Mouse (Mus musculus) lung, postnatal 4 days (tissue): Measurements from ENCODE around the gene Ttc14.

ENCODE experiments used
- DNase-seq, 2 experiments: peaks; one replicate each; pipeline ENCODE4 v3.0.0; 2021

Gene Ttc14

DNA sequence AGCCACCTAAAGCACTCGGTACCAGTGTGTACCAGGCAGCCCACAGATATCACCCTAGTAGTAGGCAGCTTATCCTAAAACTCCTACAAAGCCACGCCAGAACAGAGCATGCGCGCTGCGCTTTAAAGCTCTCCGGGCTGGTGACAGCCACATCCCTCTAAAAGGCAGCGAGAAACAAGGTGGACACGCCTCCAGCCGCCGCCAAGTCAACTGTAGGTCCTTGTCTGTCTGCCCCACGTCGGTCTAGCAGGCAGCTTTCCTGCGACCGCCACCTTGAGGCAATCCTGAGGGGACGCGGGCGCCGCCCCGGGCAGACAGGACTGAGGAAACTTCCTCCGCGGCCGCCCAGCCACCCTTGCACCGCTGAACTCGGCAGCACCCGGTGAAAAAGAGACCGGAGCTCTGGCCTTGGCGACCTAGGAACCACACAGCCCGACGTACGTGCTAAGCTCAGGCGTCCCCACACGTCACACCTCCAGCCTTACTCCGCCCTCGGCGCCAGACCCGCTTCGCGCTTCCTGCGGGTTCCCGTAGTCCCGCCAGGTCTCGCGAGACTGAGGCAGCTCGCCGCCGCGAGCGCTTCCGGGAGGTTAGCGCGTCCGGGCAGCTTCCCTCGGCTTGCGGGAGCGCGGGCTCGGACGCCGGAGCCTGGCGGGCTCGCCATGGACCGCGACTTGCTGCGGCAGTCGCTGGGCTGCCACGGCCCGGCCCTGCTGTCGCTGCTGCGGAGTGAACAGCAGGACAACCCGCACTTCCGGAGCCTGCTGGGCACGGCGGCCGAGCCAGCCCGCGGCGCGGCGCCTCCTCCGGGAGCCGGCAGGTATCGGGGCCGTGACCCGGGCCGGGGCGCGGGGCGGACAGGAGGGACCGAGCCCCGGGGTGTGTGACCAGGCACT is at the start of gene Ttc14:
TSS of gene Ttc14 (plus strand) at position 216 of the 896 bp plus-strand sequence.
- peak; percentile 98 to 99 for DNase-seq

DNA sequence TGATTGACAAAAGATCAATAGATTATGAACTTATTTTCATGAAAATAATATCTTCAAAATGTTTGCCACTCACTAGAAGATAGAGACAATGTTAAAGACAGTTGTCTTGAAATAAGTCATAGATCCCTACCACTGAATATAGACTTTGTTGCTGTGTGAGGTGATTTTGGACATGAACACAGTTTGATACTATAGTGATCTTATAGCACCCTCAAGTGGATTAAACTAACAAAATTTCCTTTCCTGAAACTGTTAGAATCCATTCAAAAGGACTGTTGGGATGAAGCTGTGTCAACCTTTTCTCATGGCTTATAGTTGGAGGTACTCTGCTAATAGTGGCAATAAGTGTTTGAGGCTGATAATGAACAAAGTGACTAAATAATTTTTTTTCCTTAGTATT is 8.7 kb upstream of the Ttc14 start:
- no peak for DNase-seq

DNA sequence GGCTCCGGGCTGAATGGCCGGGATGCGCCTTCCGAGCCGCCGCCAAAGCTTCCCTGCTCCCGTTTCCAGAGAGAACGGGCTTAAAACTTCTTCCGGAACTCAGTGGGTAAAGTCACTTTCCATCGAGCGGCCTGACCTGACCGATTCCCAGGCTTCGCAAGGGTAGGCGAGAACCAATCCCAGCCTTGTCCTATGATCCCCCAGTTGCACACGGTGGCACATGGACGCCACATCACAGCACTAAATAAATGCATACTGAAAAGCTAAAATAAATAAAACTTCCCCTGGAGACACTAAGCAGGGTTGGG is 835 bp downstream of the Ttc14 start:
- DNase-seq = no peak

DNA sequence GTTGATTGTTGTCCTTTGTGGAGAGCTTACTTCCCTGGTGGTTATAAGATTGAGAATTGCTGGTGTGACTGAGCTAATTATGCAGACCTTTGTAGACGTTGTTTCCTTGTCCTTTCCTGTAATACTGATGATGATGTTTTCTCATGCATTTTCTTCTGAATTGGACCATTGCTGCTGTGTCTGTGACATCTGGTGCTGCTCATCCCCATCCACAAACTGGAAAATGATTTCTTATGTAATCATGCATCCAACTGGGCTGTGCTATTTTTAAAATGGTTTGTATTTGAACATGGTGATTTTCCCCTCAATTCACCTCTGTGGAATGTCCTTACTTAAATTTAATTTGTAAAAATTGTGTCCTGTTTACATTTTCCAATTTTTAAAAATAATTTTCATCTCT is 7.5 kb downstream of the Ttc14 start:
- no peak for DNase-seq

DNA sequence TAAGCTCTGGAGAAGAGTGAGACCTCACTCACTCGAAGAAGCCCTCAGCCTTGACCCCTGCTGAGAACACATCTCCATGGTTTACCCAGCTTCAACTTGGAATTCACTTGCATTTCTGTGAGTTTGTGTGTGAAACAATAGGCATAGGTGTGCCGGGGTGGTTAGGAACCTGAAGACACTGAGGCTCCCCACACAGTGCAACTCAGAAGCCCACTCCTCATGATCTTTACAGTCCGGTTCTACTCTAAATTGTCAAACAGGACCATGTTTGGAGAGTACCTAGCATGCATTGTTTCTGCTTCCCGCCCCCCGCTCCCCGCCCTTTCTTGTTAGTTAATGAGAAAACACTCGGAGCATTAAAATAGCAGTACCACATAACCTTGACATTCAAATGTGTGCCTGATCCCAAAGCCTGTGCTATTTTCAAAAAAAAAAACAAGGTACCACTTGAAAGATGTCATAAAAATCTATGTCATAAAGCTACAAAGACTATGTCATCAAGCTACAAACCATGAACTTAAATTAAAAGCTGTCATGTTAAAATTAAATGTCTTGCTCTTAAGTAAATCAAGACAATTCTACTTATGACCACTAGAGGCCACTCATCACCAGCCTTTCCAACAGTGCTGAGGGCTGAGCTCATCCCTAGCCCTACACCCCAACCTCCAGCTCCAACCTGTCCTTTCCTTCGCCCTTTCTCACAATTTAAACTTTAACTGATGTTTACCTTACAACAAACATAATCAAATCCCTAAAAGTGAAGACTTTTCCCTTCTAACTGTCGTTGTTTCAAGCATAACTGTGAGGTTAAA is 24.7 kb downstream of the Ttc14 start:
- DNase-seq = peak in 1 of 2 experiments; percentile 12

DNA sequence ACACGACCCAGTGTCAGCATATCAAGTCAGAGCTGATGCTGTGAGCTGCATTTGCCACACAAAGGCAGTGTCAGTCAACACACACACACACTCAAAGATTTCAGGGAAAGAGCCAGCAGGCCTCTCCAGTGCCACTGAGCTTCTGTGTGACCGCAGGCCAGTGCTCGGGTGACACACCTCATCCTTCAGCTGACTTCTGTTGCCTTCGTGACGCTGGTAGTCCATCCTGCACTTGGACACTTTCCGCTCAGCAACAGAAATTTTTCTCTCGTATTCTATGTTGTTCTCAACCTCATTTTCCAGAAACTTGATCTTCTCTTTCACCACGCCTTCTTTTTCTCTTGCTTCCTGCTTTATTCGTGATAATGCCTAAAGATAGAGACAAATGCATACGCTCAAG is 32.7 kb downstream of the Ttc14 start:
- no peak for DNase-seq

DNA sequence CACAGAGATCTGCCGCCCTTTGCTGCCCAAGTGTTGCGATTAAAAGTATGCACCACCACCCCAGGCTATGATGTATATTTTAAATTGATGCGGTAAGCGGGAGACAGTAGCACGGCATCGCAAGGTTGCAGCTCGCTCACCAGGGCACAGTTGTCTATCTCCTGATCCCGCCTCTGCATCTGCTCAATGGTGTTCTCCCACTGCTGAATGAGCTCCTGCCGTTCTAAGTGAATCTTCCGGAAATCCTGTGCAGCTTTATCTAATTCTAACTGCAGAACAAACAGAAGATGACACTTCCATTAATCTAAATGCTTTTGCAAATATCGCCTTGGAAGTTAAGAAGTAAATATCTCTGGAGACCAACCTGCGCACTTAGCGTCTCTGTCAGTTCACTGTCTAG is 36.9 kb downstream of the Ttc14 start:
- no peak for DNase-seq

DNA sequence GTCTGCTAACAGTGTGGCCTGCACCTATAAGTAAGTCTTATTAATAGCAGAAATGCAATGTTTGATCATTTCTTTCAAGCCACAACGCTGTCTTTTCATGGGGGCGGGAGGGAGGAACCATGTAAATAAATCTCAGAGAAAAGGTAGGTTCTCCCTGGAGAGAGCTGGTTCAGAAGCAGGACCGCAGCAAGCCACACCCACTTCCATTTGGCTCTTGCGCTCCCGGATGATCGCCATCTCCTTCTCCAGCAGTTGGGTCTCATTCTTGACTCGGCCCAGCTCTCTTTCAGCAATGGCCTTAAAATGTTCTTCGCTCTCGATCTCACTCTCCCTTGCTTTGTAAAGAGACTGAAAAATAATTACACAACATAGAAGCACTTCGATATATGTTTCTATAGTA is 39.2 kb downstream of the Ttc14 start:
- DNase-seq = no peak

DNA sequence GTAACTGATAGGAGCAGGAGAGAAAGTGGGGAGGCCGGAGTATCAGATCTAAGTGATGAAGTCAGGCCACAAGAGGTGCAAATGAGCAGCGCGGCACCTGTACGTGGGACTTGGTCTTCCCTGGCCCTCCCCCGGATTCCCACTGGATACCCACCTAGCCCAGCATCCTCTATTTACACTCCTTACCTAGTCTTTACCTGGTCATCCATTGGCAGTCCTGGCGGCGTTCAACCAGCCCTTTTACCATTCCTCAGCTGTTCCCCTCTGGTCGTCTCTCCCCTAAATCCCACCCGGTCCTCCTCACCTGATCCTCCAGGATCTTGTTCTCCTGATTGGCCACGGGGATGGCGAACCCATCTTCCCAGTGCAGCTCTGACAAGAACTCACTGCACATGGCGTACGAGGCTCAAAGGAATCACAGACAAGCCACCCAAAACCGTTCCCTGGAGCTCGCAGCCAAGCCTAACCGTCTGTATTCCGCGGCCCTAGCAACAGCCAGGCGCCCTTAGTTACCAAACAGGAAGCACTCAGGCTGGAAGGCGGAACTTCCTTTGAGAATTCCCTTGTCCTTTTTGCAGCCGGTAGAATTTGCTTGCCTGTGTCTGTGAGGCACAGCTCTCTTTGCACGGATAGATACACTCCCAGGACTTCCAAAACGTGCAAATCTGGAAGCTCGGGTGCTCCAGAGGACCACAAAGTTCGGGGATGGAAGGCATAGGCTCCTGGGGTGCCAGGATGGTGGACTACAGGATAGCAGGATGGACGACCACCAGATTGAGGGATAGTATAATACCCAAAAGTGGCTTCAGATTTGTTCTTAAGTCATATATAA is 44.4 kb downstream of the Ttc14 start, which contains the start of gene Ccdc39:
TSS of gene Ccdc39 (minus strand) at position 510 of the 832 bp plus-strand sequence.
- peak; percentile 67 to 68 for DNase-seq

DNA sequence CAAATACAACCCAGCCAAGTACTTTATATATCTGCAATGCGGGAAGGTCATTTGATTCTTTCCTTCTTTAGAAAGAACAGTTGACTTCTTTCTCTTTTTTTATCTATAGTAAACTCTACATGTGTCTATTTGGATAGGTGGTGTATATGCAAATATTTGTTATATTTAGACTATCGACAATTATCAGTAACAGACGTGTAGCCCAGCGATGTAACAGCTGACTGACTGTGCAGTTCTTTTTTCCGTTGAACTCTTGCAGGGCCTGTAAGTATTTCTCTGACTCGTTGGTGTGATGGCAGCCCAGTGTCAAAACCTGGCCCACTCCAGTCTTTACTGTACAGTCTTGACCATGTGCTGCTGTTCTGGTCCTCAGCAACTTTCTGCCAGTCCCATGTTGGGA is 47.0 kb downstream of the Ttc14 start:
- DNase-seq = no peak

DNA sequence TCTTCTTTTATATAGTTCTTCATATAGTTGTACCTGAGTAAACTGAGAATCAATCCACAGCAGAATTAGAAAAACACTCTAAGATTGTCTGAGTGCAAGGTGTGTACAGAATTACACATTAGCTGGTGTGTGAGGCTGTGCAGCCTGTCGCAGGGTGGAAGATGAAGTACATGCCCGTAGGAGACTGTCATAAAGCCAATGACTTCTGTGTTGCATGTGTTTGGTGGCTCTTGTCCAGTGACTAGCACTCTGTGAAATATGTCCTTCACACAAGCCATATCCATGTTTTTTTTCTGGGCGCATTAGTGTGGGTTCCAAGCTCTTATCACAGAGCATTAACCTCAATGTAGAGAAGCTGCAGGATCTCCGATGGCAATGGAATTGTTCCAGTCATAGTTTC is 51.2 kb downstream of the Ttc14 start:
- no peak for DNase-seq

DNA sequence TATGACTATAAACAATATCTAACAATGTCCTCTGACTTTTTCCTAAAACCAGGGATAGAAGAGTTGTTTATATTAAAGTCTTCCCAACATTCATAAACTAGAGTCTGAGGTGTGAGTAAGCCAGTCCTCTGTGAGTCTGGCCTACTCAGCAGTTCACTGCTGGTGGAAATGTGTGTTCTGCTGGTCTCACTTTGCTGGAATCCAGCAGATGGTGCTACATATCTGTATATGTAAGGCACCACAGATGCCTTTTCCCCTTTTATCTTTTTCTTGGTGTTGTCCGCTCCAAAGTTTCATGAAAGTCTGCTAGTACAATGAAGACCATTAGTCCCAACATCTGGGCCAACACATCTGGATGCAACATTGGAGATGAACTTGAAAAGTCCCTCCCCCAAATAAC is 53.4 kb downstream of the Ttc14 start:
- DNase-seq = no peak

DNA sequence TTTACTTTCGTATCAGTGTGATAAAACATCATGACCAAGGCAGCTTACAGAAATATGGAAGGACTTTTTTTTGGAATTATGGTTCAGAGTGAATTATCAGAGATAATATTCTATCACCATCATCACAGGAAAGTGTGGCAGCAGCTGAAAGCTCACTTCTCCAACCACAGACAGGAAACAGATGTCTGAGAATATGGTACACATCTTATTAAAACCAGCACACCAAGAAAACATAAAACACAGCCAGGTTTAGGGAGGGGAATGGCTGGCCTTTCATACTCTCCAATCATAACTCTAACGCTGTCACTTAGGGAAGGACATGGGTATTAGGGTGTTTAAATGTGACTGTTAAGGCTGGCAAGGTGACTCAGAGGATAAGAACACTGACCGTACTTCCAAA is 59.3 kb downstream of the Ttc14 start:
- DNase-seq = no peak

DNA sequence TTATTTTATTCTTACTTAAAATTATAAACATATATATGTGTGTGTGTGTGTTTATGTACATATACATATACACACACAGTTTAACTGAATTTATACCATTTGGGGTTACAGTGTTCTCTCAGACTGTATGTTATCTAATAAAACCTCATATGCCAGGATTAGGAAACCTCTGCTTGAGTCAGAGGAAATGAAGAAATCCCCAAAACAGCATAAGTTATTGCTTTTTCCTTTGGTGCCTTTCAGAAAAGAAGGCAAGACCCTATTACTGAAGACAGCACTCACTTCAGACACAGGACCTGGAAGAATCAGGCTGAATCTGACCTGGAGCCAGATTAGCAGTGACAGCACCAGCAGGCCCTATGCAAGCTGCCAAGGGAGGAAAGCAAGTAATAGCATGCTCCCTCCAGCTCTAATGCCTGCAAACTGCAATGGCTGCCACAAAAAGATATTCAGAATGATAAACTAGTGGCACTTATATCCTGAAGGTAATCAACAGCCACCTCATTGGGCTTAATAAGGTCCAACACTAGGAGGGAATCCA is 64.4 kb downstream of the Ttc14 start:
- no peak for DNase-seq
